In the genomic region with DNA sequence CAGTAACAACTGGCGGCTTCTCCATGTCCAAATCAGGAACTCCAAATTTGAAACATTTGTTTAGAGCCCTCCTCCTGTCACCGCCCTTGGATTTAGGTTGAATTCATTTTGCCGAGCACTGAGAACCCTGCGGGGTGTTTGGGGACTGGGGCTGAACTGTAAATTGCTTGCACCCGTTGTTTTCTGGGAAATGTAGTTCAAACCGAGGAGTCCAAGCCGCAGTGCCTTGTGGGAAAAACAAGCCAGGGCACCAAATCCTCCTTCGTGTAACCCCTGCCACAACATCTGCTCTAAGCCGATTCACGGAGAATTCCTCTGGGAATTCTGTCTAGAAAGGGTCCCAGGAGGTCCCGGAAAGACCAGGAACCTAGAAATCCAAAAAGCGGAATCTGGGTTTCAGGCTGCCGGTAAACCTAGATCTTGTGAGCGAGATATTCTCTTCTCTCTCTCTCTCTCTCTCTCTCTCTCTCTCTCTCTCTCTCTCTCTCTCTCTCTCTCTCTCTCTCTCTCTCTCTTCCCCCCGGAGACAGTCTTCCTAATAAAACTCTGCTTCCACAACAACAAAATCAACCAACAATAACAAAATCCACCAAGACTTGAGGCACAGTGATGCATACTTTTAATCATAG, we compare ENCODE assay signal across 8 mouse cellular contexts. TPM values are rescaled to one million over a fixed set of nuclear protein-coding genes. Genes with fewer than 3 reads are reported as not detected.
DNase-seq lines count a peak whose midpoint lies in the region; ATAC-seq and TF ChIP-seq lines count a peak whose summit lies in the region.

No protein-coding gene starts in this region.

- H3K9ac ChIP-seq in ES-E14 (ENCODE audit: insufficient read depth, low read depth, low read length, poor library complexity, severe bottlenecking): peak overlapping the region; percentile 55; the same call in 1 of the 2 replicates
- H3K9ac ChIP-seq in forebrain, embryonic 14.5 days (ENCODE audit: low read length): peak overlapping the region; percentile 56

- in situ Hi-C loops in ES-E14 (cut with MboI; ENCODE audit: low sequenced_read_pairs in 2 of 2, unreplicated experiment in 2 of 2): no loop called here

- H3K4me1 ChIP-seq in ES-E14 (ENCODE audit: control insufficient read depth in 2 of 2, insufficient read depth in 2 of 2, low read length in 2 of 2, poor library complexity in 1 of 2): peaks cover 1 to 9% of the 10 kb centered on the region in 2 experiments; a peak in 2 of 4 replicates
- peaks cover 6% of the 10 kb centered on the region; the same call in 1 of the 2 replicates for H3K4me1 ChIP-seq in forebrain, embryonic 14.5 days (ENCODE audit: control insufficient read depth, insufficient read depth, low read length)

- DNase-seq in ES-E14 (ENCODE audit: low read depth, low spot score): no peak
- DNase-seq in cerebellum, adult 11 months: peak; percentile 77
- DNase-seq in forebrain, embryonic 14.5 days (ENCODE audit: low spot score): peak; percentile 93
- peak; percentile 77 to 83 for DNase-seq in heart, postnatal 14 days
- peak; percentile 87 for DNase-seq in layer of hippocampus, adult 11-12 months (ENCODE audit: low spot score)
- peak; percentile 85 to 86 for DNase-seq in lung, adult 18-20 months
- peak; percentile 60 to 76 for DNase-seq in thymus, adult 18-20 months

- H3K9me3 ChIP-seq in ES-E14 (ENCODE audit: control insufficient read depth, insufficient read depth, low read depth, low read length): no peaks in the 10 kb centered on the region
- no peaks in the 10 kb centered on the region for H3K9me3 ChIP-seq in forebrain, embryonic 14.5 days (replicated peaks; ENCODE audit: control insufficient read depth, low read length)

- peak overlapping the region; percentile 41 to 85 for H3K4me3 ChIP-seq in ES-E14 (ENCODE audit: insufficient read depth in 1 of 2, low read depth in 1 of 2, low read length in 2 of 2, poor library complexity in 1 of 2, severe bottlenecking in 1 of 2)
- peak overlapping the region; percentile 51 for H3K4me3 ChIP-seq in forebrain, embryonic 14.5 days (ENCODE audit: low read depth, low read length)

- no peak overlapping the region for H3K27ac ChIP-seq in ES-E14 (ENCODE audit: insufficient read depth, low read depth, low read length, poor library complexity, severe bottlenecking)
- H3K27ac ChIP-seq in forebrain, embryonic 14.5 days (ENCODE audit: low read depth, low read length): no peak overlapping the region

- H3K27me3 ChIP-seq in forebrain, embryonic 14.5 days (replicated peaks; ENCODE audit: control insufficient read depth, insufficient read depth, low read length): no peaks in the 10 kb centered on the region

- peak; percentile 56 for ATAC-seq in forebrain, embryonic 14.5 days
- ATAC-seq in neutrophil, adult 5-6 weeks (ENCODE audit: extremely low read depth, insufficient number of reproducible peaks, low FRiP score, poor library complexity, severe bottlenecking): peak; percentile 61

- intact Hi-C loops in heart, postnatal 14 days (cut with DNase I): loop anchor here (5.0 kb wide), 1 partner anchor 145 kb away; no protein-coding TSS in a partner anchor

- no peaks in the 10 kb centered on the region for H3K36me3 ChIP-seq in ES-E14 (ENCODE audit: control insufficient read depth, insufficient read depth, low read length, poor library complexity, severe bottlenecking)
- peaks cover 8% of the 10 kb centered on the region; the same call in 1 of the 2 replicates for H3K36me3 ChIP-seq in forebrain, embryonic 14.5 days (ENCODE audit: control insufficient read depth, insufficient read depth, low read length)

- 3% methylated on average over 15 of the region's 15 CpGs for WGBS in forebrain, embryonic 14.5 days

- peak overlapping the region; percentile 58 for H3K4me2 ChIP-seq in forebrain, embryonic 14.5 days (ENCODE audit: low read length)

TF ChIP-seq in ES-E14, 5 proteins besides CTCF, POLR2A, EP300 and RAD21:
- TF ChIP-seq MAFK (IDR thresholded peaks at IDR 0.05; ENCODE audit: insufficient read depth, low read depth, low read length) (no peak), ZNF384 (IDR thresholded peaks at IDR 0.05; ENCODE audit: low read depth, low read length) (no peak), HCFC1 (IDR thresholded peaks at IDR 0.05; ENCODE audit: borderline replicate concordance, insufficient read depth, low read length) (peak; percentile 93), CHD2 (IDR thresholded peaks at IDR 0.05; ENCODE audit: low read depth, low read length) (no peak), ZC3H11A (IDR thresholded peaks at IDR 0.05; ENCODE audit: borderline replicate concordance, low read depth, low read length) (no peak)

RNA-seq across cellular contexts. Expression of a gene that starts 1.2 kb away (rescaled TPM):
- 6.2 and 6.7 TPM in 2 replicates for total RNA-seq in ES-E14 (2012; rRNA removed)
- polyA plus RNA-seq in forebrain, embryonic 14.5 days (2014; fragmentation: Nextera tagmentation; extraction: Ambion mirVana): 18.3 and 23.9 TPM in 2 replicates
- 10 to 100 TPM; 12.7 to 14.4 TPM for total RNA-seq in heart, postnatal 14 days (2021)
- 22.2 and 23.5 TPM in 2 replicates for total RNA-seq in neutrophil, adult 5-6 weeks (2017)

RNA-seq across cellular contexts. Expression of a gene that starts 16.6 kb away (rescaled TPM):
- total RNA-seq in ES-E14 (2012; rRNA removed): 1.3 and 1.6 TPM in 2 replicates
- polyA plus RNA-seq in forebrain, embryonic 14.5 days (2014; fragmentation: Nextera tagmentation; extraction: Ambion mirVana): 15.8 and 17.0 TPM in 2 replicates
- total RNA-seq in heart, postnatal 14 days (2021): 1 to 10 TPM; 6.1 to 6.8 TPM
- total RNA-seq in neutrophil, adult 5-6 weeks (2017): 0.12 and 0.58 TPM in 2 replicates

RNA-seq across cellular contexts. Expression of a gene that starts 40.3 kb away (rescaled TPM):
- total RNA-seq in ES-E14 (2012; rRNA removed): 1.1 and 1.2 TPM in 2 replicates
- 0.17 and 0.20 TPM in 2 replicates for polyA plus RNA-seq in forebrain, embryonic 14.5 days (2014; fragmentation: Nextera tagmentation; extraction: Ambion mirVana)
- total RNA-seq in heart, postnatal 14 days (2021): not detected
- not detected in 2 replicates for total RNA-seq in neutrophil, adult 5-6 weeks (2017)

RNA-seq across cellular contexts. Expression of a gene that starts 48.7 kb away (rescaled TPM):
- 4.5 and 5.3 TPM in 2 replicates for total RNA-seq in ES-E14 (2012; rRNA removed)
- 23.0 and 34.3 TPM in 2 replicates for polyA plus RNA-seq in forebrain, embryonic 14.5 days (2014; fragmentation: Nextera tagmentation; extraction: Ambion mirVana)
- total RNA-seq in heart, postnatal 14 days (2021): 10 to 100 TPM; 11.8 to 13.0 TPM
- 13.3 and 15.2 TPM in 2 replicates for total RNA-seq in neutrophil, adult 5-6 weeks (2017)
